Mouse (Mus musculus) forebrain, embryonic 15.5 days (tissue): ENCODE measurements around the gene Tiam1. TPM values are rescaled to one million over a fixed set of nuclear protein-coding genes. Genes with fewer than 3 reads are reported as not detected.

Experiments
- ATAC-seq: fragments of 200-750 bp; cut with Nextera tagmentation; replicated peaks from 2 replicates; pipeline ENCODE4 v1.8.0; 2017; ENCODE audit warnings: mild to moderate bottlenecking, moderate TSS enrichment, moderate library complexity
- H3K27ac ChIP-seq: fragments of 300-500 bp; sonication (generic); replicated peaks from 2 replicates; pipeline ENCODE4 v1.5.1; 2015; ENCODE audit warnings: mild to moderate bottlenecking, inconsistent platforms
- H3K27me3 ChIP-seq: fragments of 300-500 bp; sonication (generic); 2 replicates; pipeline ENCODE4 v1.6.1; 2015; ENCODE audit warnings: inconsistent platforms
- H3K36me3 ChIP-seq: fragments of 300-500 bp; sonication (generic); 2 replicates; pipeline ENCODE4 v1.6.1; 2015; ENCODE audit warnings: mild to moderate bottlenecking, inconsistent platforms
- H3K4me1 ChIP-seq: fragments of 300-500 bp; sonication (generic); 2 replicates; pipeline ENCODE4 v1.6.1; 2015; ENCODE audit warnings: inconsistent platforms
- H3K4me2 ChIP-seq: fragments of 300-500 bp; sonication (generic); replicated peaks from 2 replicates; pipeline ENCODE4 v1.6.1; 2015; ENCODE audit warnings: mild to moderate bottlenecking, inconsistent platforms
- H3K4me3 ChIP-seq: fragments of 300-500 bp; sonication (generic); 2 replicates; pipeline ENCODE4 v1.5.1; 2015; ENCODE audit warnings: mild to moderate bottlenecking, inconsistent platforms
- H3K9ac ChIP-seq: fragments of 300-500 bp; sonication (generic); replicated peaks from 2 replicates; pipeline ENCODE4 v1.6.1; 2015; ENCODE audit warnings: mild to moderate bottlenecking, inconsistent platforms
- H3K9me3 ChIP-seq: fragments of 300-500 bp; sonication (generic); 2 replicates; pipeline ENCODE4 v1.6.1; 2016; ENCODE audit warnings: inconsistent platforms
- WGBS: fragments of 180-500 bp; shearing (Covaris S2); methylation state at CpG from one replicate; pipeline ENCODE4 v1.1.7; 2015; ENCODE audit warnings: mixed read lengths; 5-methylcytosine and 5-hydroxymethylcytosine counted together
- polyA plus RNA-seq: library from polyadenylated mRNA; unstranded; fragments of >200 nt; fragmentation: Nextera tagmentation; extraction: Ambion mirVana; gene quantifications from 2 replicates; pipeline ENCODE4 v1.2.1, GENCODE M21; 2015

Gene Tiam1
- polyA plus RNA-seq, 1 experiment from 2014 or later = 35.1 TPM

- Histone ChIP-seq H3K4me1 (peaks cover 24% of the 10 kb centered on the region), H3K27me3 (no peaks in the 10 kb centered on the region), H3K27ac (peak overlapping the region; percentile 94), H3K4me2 (peak overlapping the region; percentile 81), H3K9me3 (no peaks in the 10 kb centered on the region), H3K4me3 (peak overlapping the region; percentile 67), H3K9ac (peak overlapping the region; percentile 90), H3K36me3 (no peaks in the 10 kb centered on the region)
- WGBS = under 1% methylated on average over 57 of the region's 57 CpGs
- ATAC-seq = peak; percentile 0
Measured at GRCm38 (mm10) chr16:90142574-90143415, 774 bp downstream of the Tiam1 start.

- H3K9ac ChIP-seq = peak overlapping the region; percentile 90
- no peaks in the 10 kb centered on the region for H3K36me3 ChIP-seq
- no peak for ATAC-seq
- peaks cover 24% of the 10 kb centered on the region for H3K4me1 ChIP-seq
- H3K4me3 ChIP-seq = peak overlapping the region; percentile 67
- H3K9me3 ChIP-seq = no peaks in the 10 kb centered on the region
- H3K27me3 ChIP-seq = no peaks in the 10 kb centered on the region
- WGBS = under 1% methylated on average over 20 of the region's 20 CpGs
- peak overlapping the region; percentile 94 for H3K27ac ChIP-seq
- peak overlapping the region; percentile 81 for H3K4me2 ChIP-seq
Measured at GRCm38 (mm10) chr16:90142247-90142573, 1.4 kb downstream of the Tiam1 start.

DNA sequence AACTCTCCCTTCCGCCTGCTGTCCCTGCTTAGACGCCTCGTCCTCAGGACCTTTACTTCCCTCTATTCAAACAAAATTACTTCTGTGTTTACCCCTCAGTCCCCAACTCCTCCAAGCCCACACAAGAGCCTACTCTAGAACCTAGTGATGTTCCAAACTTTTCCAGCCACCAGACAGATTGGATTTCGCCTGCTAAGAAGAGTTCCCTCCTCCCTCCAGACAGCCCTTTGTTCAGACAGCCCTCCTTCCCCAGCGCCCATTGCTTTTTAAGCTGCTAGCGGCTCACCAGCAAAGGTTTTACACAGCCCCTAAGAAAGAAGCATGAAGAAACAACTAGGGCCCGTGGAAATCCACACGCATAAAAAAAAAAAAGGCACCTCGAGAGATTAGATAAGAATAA, 2.0 kb downstream of the Tiam1 start:
- H3K9ac ChIP-seq = peak overlapping the region; percentile 90; the same call in 1 of the 2 replicates
- no peaks in the 10 kb centered on the region for H3K9me3 ChIP-seq
- no peaks in the 10 kb centered on the region for H3K27me3 ChIP-seq
- H3K4me3 ChIP-seq = peak overlapping the region; percentile 67
- peak overlapping the region; percentile 81 for H3K4me2 ChIP-seq
- no peaks in the 10 kb centered on the region for H3K36me3 ChIP-seq
- peaks cover 24% of the 10 kb centered on the region for H3K4me1 ChIP-seq
- WGBS = 26% methylated on average over 9 of the region's 9 CpGs
- no peak overlapping the region for H3K27ac ChIP-seq
- ATAC-seq = no peak

- Histone ChIP-seq H3K27me3 (no peaks in the 10 kb centered on the region), H3K36me3 (no peaks in the 10 kb centered on the region), H3K9ac (no peak overlapping the region), H3K4me3 (no peak overlapping the region), H3K4me2 (no peak overlapping the region), H3K27ac (no peak overlapping the region), H3K4me1 (peaks cover 24% of the 10 kb centered on the region), H3K9me3 (no peaks in the 10 kb centered on the region)
- ATAC-seq = no peak
- 79% methylated on average over 10 of the region's 10 CpGs for WGBS
Measured at GRCm38 (mm10) chr16:90140571-90140970, 3.0 kb downstream of the Tiam1 start.

DNA sequence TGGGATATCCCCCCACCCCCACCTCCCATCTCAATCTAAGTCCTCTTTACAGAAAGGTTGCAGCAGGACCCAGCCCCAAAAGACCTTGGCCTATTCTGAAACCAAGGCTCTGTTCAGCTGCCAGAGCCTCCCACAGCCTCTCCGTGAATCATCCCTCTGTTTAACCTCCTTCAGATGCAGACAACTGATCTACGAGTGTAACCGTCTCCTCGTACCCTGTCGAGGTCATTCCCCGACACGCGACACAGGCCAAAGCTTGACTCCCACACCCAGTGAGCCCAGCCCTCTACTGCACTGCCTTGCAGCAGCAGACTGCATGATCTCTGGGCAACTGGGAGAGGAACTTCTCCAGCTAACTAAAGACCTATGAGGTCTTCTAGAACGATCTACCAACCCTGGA, 3.9 kb downstream of the Tiam1 start:
- Histone ChIP-seq H3K4me3 (no peak overlapping the region), H3K4me2 (no peak overlapping the region), H3K27me3 (no peaks in the 10 kb centered on the region), H3K27ac (no peak overlapping the region), H3K9me3 (no peaks in the 10 kb centered on the region), H3K4me1 (peaks cover 21% of the 10 kb centered on the region), H3K9ac (no peak overlapping the region), H3K36me3 (no peaks in the 10 kb centered on the region)
- ATAC-seq = no peak
- WGBS = 74% methylated on average over 9 of the region's 9 CpGs

DNA sequence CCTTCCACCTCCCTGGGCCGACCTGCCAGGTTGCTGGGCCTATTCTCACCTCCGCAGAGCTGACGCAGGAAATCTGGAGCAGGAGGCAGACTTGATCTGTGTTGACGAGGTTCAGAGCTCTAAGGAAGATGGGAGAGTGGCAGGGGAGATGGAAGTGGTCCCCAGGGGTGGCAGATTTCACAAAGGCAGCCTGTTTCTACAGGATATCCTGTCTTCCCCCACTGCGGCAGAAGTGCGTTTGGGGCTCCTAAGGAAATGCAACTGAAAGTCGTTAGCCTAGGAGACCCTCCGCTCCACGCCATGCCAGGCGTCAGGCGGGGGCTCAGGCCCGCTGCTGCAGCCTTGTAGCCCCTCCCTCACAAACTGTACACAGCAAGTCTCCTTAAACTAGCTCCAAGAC, 5.4 kb downstream of the Tiam1 start:
- Histone ChIP-seq H3K9ac (no peak overlapping the region), H3K4me1 (peaks cover 18% of the 10 kb centered on the region), H3K27ac (no peak overlapping the region), H3K9me3 (no peaks in the 10 kb centered on the region), H3K4me3 (no peak overlapping the region), H3K36me3 (no peaks in the 10 kb centered on the region), H3K27me3 (no peaks in the 10 kb centered on the region), H3K4me2 (no peak overlapping the region)
- WGBS = 76% methylated on average over 12 of the region's 12 CpGs
- no peak for ATAC-seq

- ATAC-seq = no peak
- H3K4me3 ChIP-seq = no peak overlapping the region
- no peaks in the 10 kb centered on the region for H3K27me3 ChIP-seq
- H3K4me2 ChIP-seq = no peak overlapping the region
- no peak overlapping the region for H3K27ac ChIP-seq
- 97% methylated on average over 23 of the region's 23 CpGs for WGBS
- H3K36me3 ChIP-seq = no peaks in the 10 kb centered on the region
- H3K9ac ChIP-seq = no peak overlapping the region
- H3K4me1 ChIP-seq = peaks cover 19% of the 10 kb centered on the region
- H3K9me3 ChIP-seq = no peaks in the 10 kb centered on the region
Measured at GRCm38 (mm10) chr16:90137175-90137574, 6.4 kb downstream of the Tiam1 start.

GRCm38 (mm10) chr16:90135580-90135979, 8.0 kb downstream of the Tiam1 start:
- 93% methylated on average over 3 of the region's 3 CpGs for WGBS
- ATAC-seq = no peak
- Histone ChIP-seq H3K36me3 (no peaks in the 10 kb centered on the region), H3K4me3 (no peak overlapping the region), H3K4me2 (no peak overlapping the region), H3K4me1 (0 out of 2 replicates have a peak, but pooled peaks cover 7% of the 10 kb centered on the region), H3K9ac (no peak overlapping the region), H3K27me3 (no peaks in the 10 kb centered on the region), H3K9me3 (no peaks in the 10 kb centered on the region), H3K27ac (no peak overlapping the region)

- H3K9me3 ChIP-seq = no peaks in the 10 kb centered on the region
- no peaks in the 10 kb centered on the region for H3K27me3 ChIP-seq
- no peak overlapping the region for H3K9ac ChIP-seq
- no peak overlapping the region for H3K4me2 ChIP-seq
- H3K4me1 ChIP-seq = peaks cover 8% of the 10 kb centered on the region; the same call in 1 of the 2 replicates
- no peak overlapping the region for H3K27ac ChIP-seq
- H3K4me3 ChIP-seq = no peak overlapping the region
- no peaks in the 10 kb centered on the region for H3K36me3 ChIP-seq
- WGBS = 85% methylated on average over 7 of the region's 7 CpGs
- ATAC-seq = no peak
Measured at GRCm38 (mm10) chr16:90134351-90134750, 9.2 kb downstream of the Tiam1 start.

- H3K27ac ChIP-seq = no peak overlapping the region
- no peaks in the 10 kb centered on the region for H3K36me3 ChIP-seq
- H3K4me3 ChIP-seq = no peak overlapping the region
- H3K9ac ChIP-seq = no peak overlapping the region
- no peak for ATAC-seq
- no peaks in the 10 kb centered on the region for H3K27me3 ChIP-seq
- no peaks in the 10 kb centered on the region for H3K9me3 ChIP-seq
- WGBS = 33% methylated on average over 7 of the region's 7 CpGs
- H3K4me2 ChIP-seq = no peak overlapping the region
- peaks cover 15% of the 10 kb centered on the region for H3K4me1 ChIP-seq
Measured at GRCm38 (mm10) chr16:90132816-90133215, 10.8 kb downstream of the Tiam1 start.

DNA sequence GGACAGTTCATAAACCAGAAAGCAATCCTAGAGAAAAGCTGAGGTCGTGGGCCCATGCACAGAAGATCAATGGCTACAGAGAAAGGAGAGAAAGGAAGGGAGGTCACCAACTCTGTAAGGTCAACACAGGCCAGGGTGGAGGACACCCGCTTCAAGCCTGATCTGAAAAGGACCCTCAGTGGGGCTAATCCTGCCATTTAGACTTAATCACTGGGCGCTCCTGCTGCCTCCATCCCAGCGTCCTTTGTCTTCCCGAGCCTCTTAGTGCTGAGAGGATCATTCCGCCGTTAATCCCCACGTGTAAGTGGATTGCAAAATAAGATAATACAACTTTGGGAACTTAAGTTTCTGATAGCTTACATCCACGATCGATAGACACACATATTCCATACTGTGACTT, 11.2 kb downstream of the Tiam1 start:
- ATAC-seq = no peak
- H3K4me2 ChIP-seq = no peak overlapping the region
- H3K9ac ChIP-seq = no peak overlapping the region
- H3K27ac ChIP-seq = no peak overlapping the region
- peaks cover 15% of the 10 kb centered on the region for H3K4me1 ChIP-seq
- no peak overlapping the region for H3K4me3 ChIP-seq
- 10% methylated on average over 10 of the region's 10 CpGs for WGBS
- H3K9me3 ChIP-seq = no peaks in the 10 kb centered on the region
- no peaks in the 10 kb centered on the region for H3K27me3 ChIP-seq
- no peaks in the 10 kb centered on the region for H3K36me3 ChIP-seq

GRCm38 (mm10) chr16:90128817-90129587, 14.6 kb downstream of the Tiam1 start:
- H3K4me2 ChIP-seq = no peak overlapping the region
- ATAC-seq = no peak
- WGBS = 29% methylated on average over 19 of the region's 19 CpGs
- no peak overlapping the region; the same call in 1 of the 2 replicates for H3K27ac ChIP-seq
- H3K36me3 ChIP-seq = no peaks in the 10 kb centered on the region
- no peaks in the 10 kb centered on the region for H3K27me3 ChIP-seq
- H3K9me3 ChIP-seq = no peaks in the 10 kb centered on the region
- no peak overlapping the region for H3K4me3 ChIP-seq
- no peak overlapping the region for H3K9ac ChIP-seq
- H3K4me1 ChIP-seq = peaks cover 15% of the 10 kb centered on the region
